Mouse (Mus musculus): ENCODE measurements around the gene Gm17622. TPM values are rescaled to one million over a fixed set of nuclear protein-coding genes. Genes with fewer than 3 reads are reported as not detected.

Gm17622 gene
- polyA plus RNA-seq, 1 experiment from 2014 or later, result not detected

GRCm38 (mm10) chr13:96511262-96511661, 20.7 kb downstream of the Gm17622 start:
- H3K27ac ChIP-seq, result no peak overlapping the region
- H3K36me3 ChIP-seq, result 0 out of 2 replicates have a peak, but pooled peaks cover 4% of the 10 kb centered on the region
- no peak for ATAC-seq (ENCODE audit: low read depth)
- no peak overlapping the region for H3K9ac ChIP-seq
- H3K4me3 ChIP-seq (replicated peaks), result no peak overlapping the region
- no peaks in the 10 kb centered on the region for H3K27me3 ChIP-seq
- no peak for DNase-seq
- no peaks in the 10 kb centered on the region for H3K9me3 ChIP-seq (replicated peaks)
- WGBS (ENCODE audit: insufficient replicate concordance), result 46% methylated on average over 1 of the region's 1 CpGs
- peaks cover 18% of the 10 kb centered on the region for H3K4me1 ChIP-seq (replicated peaks)
- no peak overlapping the region for H3K4me2 ChIP-seq

GRCm38 (mm10) chr13:96511893-96512292, 21.4 kb downstream of the Gm17622 start:
- Histone ChIP-seq H3K4me3 (replicated peaks) (no peak overlapping the region), H3K4me2 (no peak overlapping the region), H3K36me3 (0 out of 2 replicates have a peak, but pooled peaks cover 4% of the 10 kb centered on the region), H3K9ac (no peak overlapping the region), H3K27me3 (no peaks in the 10 kb centered on the region), H3K9me3 (replicated peaks) (no peaks in the 10 kb centered on the region), H3K27ac (no peak overlapping the region), H3K4me1 (replicated peaks) (peaks cover 16% of the 10 kb centered on the region)
- no peak for DNase-seq
- WGBS (ENCODE audit: insufficient replicate concordance), result 39% methylated on average over 5 of the region's 5 CpGs
- ATAC-seq (ENCODE audit: low read depth), result no peak

- DNase-seq (no peak), ATAC-seq (ENCODE audit: low read depth) (no peak)
- H3K9ac ChIP-seq, result no peak overlapping the region
- H3K4me3 ChIP-seq (replicated peaks), result no peak overlapping the region
- no peaks in the 10 kb centered on the region for H3K27me3 ChIP-seq
- no peaks in the 10 kb centered on the region for H3K9me3 ChIP-seq (replicated peaks)
- H3K27ac ChIP-seq, result no peak overlapping the region
- H3K36me3 ChIP-seq, result no peaks in the 10 kb centered on the region
- H3K4me1 ChIP-seq (replicated peaks), result peaks cover 16% of the 10 kb centered on the region
- H3K4me2 ChIP-seq, result no peak overlapping the region
- 82% methylated on average over 5 of the region's 5 CpGs for WGBS (ENCODE audit: insufficient replicate concordance)
Observed at GRCm38 (mm10) chr13:96514154-96514942, 23.8 kb downstream of the Gm17622 start.

- H3K9ac ChIP-seq, result no peak overlapping the region
- H3K9me3 ChIP-seq (replicated peaks), result no peaks in the 10 kb centered on the region
- no peak for DNase-seq
- no peak for ATAC-seq (ENCODE audit: low read depth)
- no peak overlapping the region for H3K27ac ChIP-seq
- H3K27me3 ChIP-seq, result no peaks in the 10 kb centered on the region
- 0 out of 2 replicates have a peak, but pooled peaks cover 7% of the 10 kb centered on the region for H3K4me1 ChIP-seq (replicated peaks)
- no peaks in the 10 kb centered on the region for H3K36me3 ChIP-seq
- no peak overlapping the region for H3K4me3 ChIP-seq (replicated peaks)
- H3K4me2 ChIP-seq, result no peak overlapping the region
- WGBS (ENCODE audit: insufficient replicate concordance), result 83% methylated on average over 9 of the region's 9 CpGs
Observed at GRCm38 (mm10) chr13:96516249-96516648, 25.7 kb downstream of the Gm17622 start.

GRCm38 (mm10) chr13:96517335-96517734, 26.8 kb downstream of the Gm17622 start:
- H3K4me3 ChIP-seq (replicated peaks), result no peak overlapping the region
- H3K27me3 ChIP-seq, result no peaks in the 10 kb centered on the region
- H3K27ac ChIP-seq, result no peak overlapping the region
- 83% methylated on average over 2 of the region's 2 CpGs for WGBS (ENCODE audit: insufficient replicate concordance)
- ATAC-seq (ENCODE audit: low read depth) (no peak), DNase-seq (no peak)
- no peaks in the 10 kb centered on the region for H3K9me3 ChIP-seq (replicated peaks)
- no peak overlapping the region for H3K4me2 ChIP-seq
- no peaks in the 10 kb centered on the region for H3K36me3 ChIP-seq
- 0 out of 2 replicates have a peak, but pooled peaks cover 3% of the 10 kb centered on the region for H3K4me1 ChIP-seq (replicated peaks)
- H3K9ac ChIP-seq, result no peak overlapping the region

- H3K27ac ChIP-seq, result no peak overlapping the region
- H3K9me3 ChIP-seq (replicated peaks), result no peaks in the 10 kb centered on the region
- no peak for DNase-seq
- H3K36me3 ChIP-seq, result no peaks in the 10 kb centered on the region
- no peak overlapping the region for H3K4me2 ChIP-seq
- no peak overlapping the region for H3K4me3 ChIP-seq (replicated peaks)
- no peaks in the 10 kb centered on the region for H3K27me3 ChIP-seq
- H3K9ac ChIP-seq, result no peak overlapping the region
- no peak for ATAC-seq (ENCODE audit: low read depth)
- 64% methylated on average over 3 of the region's 3 CpGs for WGBS (ENCODE audit: insufficient replicate concordance)
- H3K4me1 ChIP-seq (replicated peaks), result 0 out of 2 replicates have a peak, but pooled peaks cover under 1% of the 10 kb centered on the region
Observed at GRCm38 (mm10) chr13:96521294-96521693, 30.8 kb downstream of the Gm17622 start.

- H3K27ac ChIP-seq, result no peak overlapping the region
- peaks cover 18% of the 10 kb centered on the region for H3K4me1 ChIP-seq (replicated peaks)
- DNase-seq, result no peak
- H3K9ac ChIP-seq, result no peak overlapping the region
- no peaks in the 10 kb centered on the region for H3K27me3 ChIP-seq
- no peak overlapping the region for H3K4me2 ChIP-seq
- no peaks in the 10 kb centered on the region for H3K9me3 ChIP-seq (replicated peaks)
- peaks cover 2% of the 10 kb centered on the region; the same call in 1 of the 2 replicates for H3K36me3 ChIP-seq
- WGBS (ENCODE audit: insufficient replicate concordance), result 27% methylated on average over 3 of the region's 3 CpGs
- ATAC-seq (ENCODE audit: low read depth), result no peak; the same call in 1 of the 2 replicates
- no peak overlapping the region for H3K4me3 ChIP-seq (replicated peaks)
Observed at GRCm38 (mm10) chr13:96527022-96527421, 36.5 kb downstream of the Gm17622 start.

- Histone ChIP-seq H3K9ac (no peak overlapping the region), H3K4me1 (replicated peaks) (peaks cover 18% of the 10 kb centered on the region), H3K27me3 (no peaks in the 10 kb centered on the region), H3K36me3 (peaks cover 2% of the 10 kb centered on the region; the same call in 1 of the 2 replicates), H3K27ac (no peak overlapping the region), H3K4me3 (replicated peaks) (no peak overlapping the region), H3K4me2 (no peak overlapping the region), H3K9me3 (replicated peaks) (no peaks in the 10 kb centered on the region)
- WGBS (ENCODE audit: insufficient replicate concordance), result 60% methylated on average over 11 of the region's 11 CpGs
- ATAC-seq (ENCODE audit: low read depth) (no peak), DNase-seq (no peak)
Observed at GRCm38 (mm10) chr13:96527856-96528255, 37.3 kb downstream of the Gm17622 start.

- H3K9ac ChIP-seq, result no peak overlapping the region
- H3K9me3 ChIP-seq (replicated peaks), result no peaks in the 10 kb centered on the region
- H3K4me2 ChIP-seq, result no peak overlapping the region
- ATAC-seq (ENCODE audit: low read depth), result no peak
- H3K27me3 ChIP-seq, result no peaks in the 10 kb centered on the region
- WGBS (ENCODE audit: insufficient replicate concordance), result 78% methylated on average over 3 of the region's 3 CpGs
- no peak overlapping the region for H3K27ac ChIP-seq
- no peak overlapping the region for H3K4me3 ChIP-seq (replicated peaks)
- no peak for DNase-seq
- peaks cover 2% of the 10 kb centered on the region; the same call in 1 of the 2 replicates for H3K36me3 ChIP-seq
- H3K4me1 ChIP-seq (replicated peaks), result peaks cover 18% of the 10 kb centered on the region
Observed at GRCm38 (mm10) chr13:96528776-96529175, 38.2 kb downstream of the Gm17622 start.

- Histone ChIP-seq H3K9me3 (replicated peaks) (no peaks in the 10 kb centered on the region), H3K27ac (no peak overlapping the region), H3K27me3 (no peaks in the 10 kb centered on the region), H3K4me2 (no peak overlapping the region), H3K4me1 (replicated peaks) (peaks cover 18% of the 10 kb centered on the region), H3K4me3 (replicated peaks) (no peak overlapping the region), H3K36me3 (peaks cover 2% of the 10 kb centered on the region; the same call in 1 of the 2 replicates), H3K9ac (no peak overlapping the region)
- WGBS (ENCODE audit: insufficient replicate concordance), result 70% methylated on average over 3 of the region's 3 CpGs
- DNase-seq (no peak), ATAC-seq (ENCODE audit: low read depth) (no peak)
Observed at GRCm38 (mm10) chr13:96529542-96529941, 39.0 kb downstream of the Gm17622 start.

- no peak overlapping the region for H3K27ac ChIP-seq
- H3K4me2 ChIP-seq, result no peak overlapping the region
- no peak overlapping the region for H3K9ac ChIP-seq
- no peak for ATAC-seq (ENCODE audit: low read depth)
- H3K9me3 ChIP-seq (replicated peaks), result no peaks in the 10 kb centered on the region
- DNase-seq, result no peak
- WGBS (ENCODE audit: insufficient replicate concordance), result 86% methylated on average over 9 of the region's 9 CpGs
- H3K4me3 ChIP-seq (replicated peaks), result no peak overlapping the region
- H3K36me3 ChIP-seq, result peaks cover 2% of the 10 kb centered on the region; the same call in 1 of the 2 replicates
- H3K27me3 ChIP-seq, result no peaks in the 10 kb centered on the region
- peaks cover 18% of the 10 kb centered on the region for H3K4me1 ChIP-seq (replicated peaks)
Observed at GRCm38 (mm10) chr13:96530064-96530463, 39.5 kb downstream of the Gm17622 start.

GRCm38 (mm10) chr13:96532176-96532575, 41.6 kb downstream of the Gm17622 start:
- Histone ChIP-seq H3K9me3 (replicated peaks) (no peaks in the 10 kb centered on the region), H3K27ac (no peak overlapping the region), H3K36me3 (peaks cover 2% of the 10 kb centered on the region; the same call in 1 of the 2 replicates), H3K4me1 (replicated peaks) (peaks cover 17% of the 10 kb centered on the region), H3K9ac (no peak overlapping the region), H3K4me3 (replicated peaks) (no peak overlapping the region), H3K4me2 (no peak overlapping the region), H3K27me3 (no peaks in the 10 kb centered on the region)
- DNase-seq, result no peak
- ATAC-seq (ENCODE audit: low read depth), result no peak
- WGBS (ENCODE audit: insufficient replicate concordance), result 78% methylated on average over 6 of the region's 6 CpGs
